Mouse (Mus musculus) CH12.LX (cell line): ENCODE data around the gene Nptn. TPM values are rescaled to one million over a fixed set of nuclear protein-coding genes. Genes with fewer than 3 reads are reported as not detected.

ENCODE experiments used
- polyA plus RNA-seq: library from polyadenylated mRNA; unstranded; fragments of >175 nt; gene quantifications from 2 replicates; pipeline ENCODE4 v1.2.1, GENCODE M21; 2012; ENCODE audit warnings: low read depth; ENCODE audit not compliant: insufficient read length
- total RNA-seq, 2 experiments: library from RNA; depleted of rRNA; stranded (reverse); fragments of 300-350 nt in 1 of 2; fragments of >200 nt in 1 of 2; gene quantifications; 2 replicates each; pipeline ENCODE4 v1.2.3; 2012 to 2014

Nptn gene
- total and polyA plus RNA-seq, 3 experiments = 48.4 to 184 (median 175) TPM

Other genes starting within 250 kb of the Nptn start
- not detected in 2 replicates for gene Tbc1d21, start 211.8 kb upstream of the Nptn start, total RNA-seq (2012; rRNA removed)
- not detected in 2 replicates for gene Tbc1d21, start 211.8 kb upstream of the Nptn start, total RNA-seq (2014; rRNA removed)
- gene Tbc1d21, start 211.8 kb upstream of the Nptn start, polyA plus RNA-seq = 4.5 and 4.6 TPM in 2 replicates
- gene Insyn1, start 93.6 kb upstream of the Nptn start, total RNA-seq (2012; rRNA removed) = 3.0 and 5.5 TPM in 2 replicates
- gene Insyn1, start 93.6 kb upstream of the Nptn start, total RNA-seq (2014; rRNA removed) = 1.1 and 2.4 TPM in 2 replicates
- gene Insyn1, start 93.6 kb upstream of the Nptn start, polyA plus RNA-seq = 2.5 and 2.6 TPM in 2 replicates
- 0.55 and 0.97 TPM in 2 replicates for gene Cd276, start 26.8 kb upstream of the Nptn start, total RNA-seq (2012; rRNA removed)
- 0.59 and 0.78 TPM in 2 replicates for gene Cd276, start 26.8 kb upstream of the Nptn start, total RNA-seq (2014; rRNA removed)
- gene Cd276, start 26.8 kb upstream of the Nptn start, polyA plus RNA-seq = 1.3 and 4.3 TPM in 2 replicates
- not detected in 2 replicates for gene Rec114, start 161.7 kb downstream of the Nptn start, total RNA-seq (2012; rRNA removed)
- gene Rec114, start 161.7 kb downstream of the Nptn start, total RNA-seq (2014; rRNA removed) = not detected in 2 replicates
- gene Rec114, start 161.7 kb downstream of the Nptn start, polyA plus RNA-seq = 0.69 and 1.2 TPM in 2 replicates
- not detected in 2 replicates for gene Hcn4, start 241.2 kb downstream of the Nptn start, total RNA-seq (2012; rRNA removed)
- gene Hcn4, start 241.2 kb downstream of the Nptn start, total RNA-seq (2014; rRNA removed) = not detected in 2 replicates
- gene Hcn4, start 241.2 kb downstream of the Nptn start, polyA plus RNA-seq = 0.04 TPM in 1 of 2 replicates, not detected in the other